Mouse (Mus musculus) bone marrow macrophage, adult 2 months (primary cell): ENCODE results near the gene Hnrnpa2b1.

Experiments used
- CTCF ChIP-seq: IDR thresholded peaks from 2 replicates; pipeline ENCODE4 v1.5.1; 2012; ENCODE audit warnings: low read depth, mild to moderate bottlenecking, low read length, moderate library complexity
- POLR2A ChIP-seq: IDR thresholded peaks from 2 replicates; pipeline ENCODE4 v1.6.1; 2012; ENCODE audit warnings: mild to moderate bottlenecking, low read depth, low read length, borderline replicate concordance

- TF ChIP-seq CTCF = no peak
- TF ChIP-seq POLR2A = no peak
Measured at GRCm38 (mm10) chr6:51467649-51468048, 2.0 kb downstream of the Hnrnpa2b1 start.
